Mouse (Mus musculus) liver (tissue): Measurements from ENCODE around the gene Dtymk.
"Not testable (repeated sequence)": the region's sequence is repeated elsewhere in the genome, so short reads cannot be mapped to it uniquely, and the experiment has no call there.

Experiments
- DNase-seq: peaks from one replicate; pipeline ENCODE4 v3.0.0-alpha.2; 2020; ENCODE audit warnings: mixed read lengths

Dtymk gene

GRCm38 (mm10) chr1:93801741-93802238 lies at the start of gene Dtymk:
Dtymk (minus strand) TSS chr1:93801934.
- peak; percentile 95 for DNase-seq

DNA sequence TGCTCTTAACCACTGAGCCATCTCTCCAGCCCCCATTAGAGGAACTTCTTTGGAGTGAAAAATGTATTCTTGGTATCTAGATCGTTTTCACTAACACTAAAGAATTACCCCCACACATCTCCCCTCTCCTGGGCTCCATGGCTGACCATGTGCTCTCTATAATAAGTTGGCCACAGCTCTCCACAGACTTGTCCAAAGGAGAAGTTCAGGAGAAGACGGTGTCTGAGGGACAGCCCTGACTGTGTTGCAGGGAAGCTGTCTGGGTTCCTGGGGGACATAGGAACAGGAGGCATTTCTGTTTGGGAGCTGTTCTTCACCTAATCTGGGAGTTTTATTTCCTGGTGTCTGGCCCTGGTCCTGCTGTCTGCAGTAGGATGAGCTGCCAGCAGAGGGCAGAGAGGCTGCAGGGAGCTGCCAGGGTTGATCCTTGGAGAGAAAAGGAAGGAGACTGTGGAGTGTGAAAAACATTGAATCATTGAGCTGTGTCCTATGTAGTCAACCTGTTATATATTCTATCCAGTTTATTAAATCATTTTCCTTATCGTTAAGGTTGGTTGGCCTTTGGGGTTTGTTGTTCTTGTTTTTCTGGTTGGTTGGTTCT lies 44.1 kb upstream of the Dtymk start:
- not testable (repeated sequence) for DNase-seq

- not testable (repeated sequence) for DNase-seq
These were observed 36.8 kb upstream of the Dtymk start for GRCm38 (mm10) chr1:93838569-93838968.

DNA sequence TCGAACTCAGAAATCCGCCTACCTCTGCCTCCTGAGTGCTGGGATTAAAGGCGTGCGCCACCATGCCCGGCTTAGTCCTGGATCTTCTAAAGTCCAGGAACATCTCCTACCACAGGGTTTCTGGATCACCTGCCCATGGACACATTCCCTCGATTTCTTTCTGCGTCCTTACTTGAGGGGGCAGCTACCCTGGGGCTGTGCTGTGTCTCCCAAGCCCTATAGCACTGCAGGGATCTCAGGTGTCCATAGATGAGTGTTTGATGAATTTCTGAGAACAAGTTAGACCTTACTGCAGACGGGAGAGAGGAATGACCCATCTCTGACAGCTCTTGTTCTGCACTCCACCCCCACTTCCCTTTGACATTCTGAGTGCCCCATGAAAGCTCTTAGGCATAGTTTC lies 35.6 kb upstream of the Dtymk start:
- DNase-seq: no peak

- no peak for DNase-seq
These were observed 34.8 kb upstream of the Dtymk start for GRCm38 (mm10) chr1:93836532-93836913.

DNA sequence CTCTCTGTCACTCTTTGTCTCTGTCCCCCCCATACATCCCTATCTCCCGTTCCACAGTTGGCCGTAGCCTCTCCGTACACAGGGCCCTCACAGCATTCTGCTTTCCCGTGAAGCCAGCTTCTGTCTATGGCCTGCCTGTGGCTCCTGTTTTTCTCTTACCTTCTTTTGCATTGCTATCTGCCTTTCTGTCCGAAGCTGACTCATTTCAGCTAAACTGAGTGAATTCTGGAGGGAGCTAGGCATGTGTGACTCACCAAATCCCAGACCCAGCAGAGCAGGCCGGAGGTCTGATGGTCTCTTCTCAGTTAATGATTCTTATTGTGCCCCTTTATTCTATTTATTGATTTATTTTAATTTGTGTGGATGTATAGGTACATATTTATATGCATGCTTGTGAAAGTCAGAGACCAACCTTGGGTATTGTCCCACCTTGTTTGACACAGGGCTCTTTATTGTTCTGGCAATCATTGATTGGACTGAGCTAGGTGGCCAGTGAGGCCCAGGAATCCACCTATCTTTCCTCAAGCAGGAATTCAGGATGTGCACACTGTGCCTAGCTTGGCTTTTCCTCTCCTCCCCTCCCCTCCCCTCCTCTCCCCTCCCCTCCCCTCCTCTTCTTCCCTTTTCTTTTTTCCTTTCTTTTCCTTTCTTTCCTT lies 34.3 kb upstream of the Dtymk start:
- no peak for DNase-seq

- DNase-seq: no peak
These were observed 33.5 kb upstream of the Dtymk start for GRCm38 (mm10) chr1:93835211-93835610.

- DNase-seq: no peak
These were observed 33.0 kb upstream of the Dtymk start for GRCm38 (mm10) chr1:93834671-93835150.

DNA sequence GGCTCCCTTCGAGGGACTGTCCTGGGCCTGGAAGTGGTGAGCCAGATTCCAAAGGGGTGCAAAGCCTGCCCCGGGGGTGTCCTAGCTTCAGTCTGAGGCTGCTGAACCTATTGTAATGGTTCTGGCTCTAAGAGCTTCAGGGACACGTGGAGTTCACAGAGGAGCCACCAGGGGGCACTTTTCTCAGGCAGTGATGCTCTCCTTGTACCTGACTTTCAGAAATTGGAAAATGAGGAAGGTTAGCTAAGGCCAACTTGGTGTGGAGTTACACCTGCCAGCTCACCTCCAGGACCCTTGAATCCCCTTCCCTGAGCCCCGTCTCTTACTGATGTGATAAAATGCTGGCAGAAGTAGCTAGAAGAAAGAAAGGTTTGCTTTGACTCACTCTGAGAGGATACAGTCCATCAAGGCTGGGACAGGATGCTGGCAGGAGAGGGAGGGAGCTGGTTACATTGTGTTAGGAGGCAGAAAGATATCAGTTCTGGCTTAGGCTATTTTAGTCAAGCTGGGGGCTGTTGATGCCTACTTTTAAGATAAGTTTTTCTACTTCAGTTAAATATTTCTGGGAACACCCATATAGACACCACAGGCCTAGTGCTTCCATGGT lies 31.1 kb upstream of the Dtymk start:
- not testable (repeated sequence) for DNase-seq

- no peak for DNase-seq
These were observed 24.8 kb upstream of the Dtymk start for GRCm38 (mm10) chr1:93826540-93826835.

DNA sequence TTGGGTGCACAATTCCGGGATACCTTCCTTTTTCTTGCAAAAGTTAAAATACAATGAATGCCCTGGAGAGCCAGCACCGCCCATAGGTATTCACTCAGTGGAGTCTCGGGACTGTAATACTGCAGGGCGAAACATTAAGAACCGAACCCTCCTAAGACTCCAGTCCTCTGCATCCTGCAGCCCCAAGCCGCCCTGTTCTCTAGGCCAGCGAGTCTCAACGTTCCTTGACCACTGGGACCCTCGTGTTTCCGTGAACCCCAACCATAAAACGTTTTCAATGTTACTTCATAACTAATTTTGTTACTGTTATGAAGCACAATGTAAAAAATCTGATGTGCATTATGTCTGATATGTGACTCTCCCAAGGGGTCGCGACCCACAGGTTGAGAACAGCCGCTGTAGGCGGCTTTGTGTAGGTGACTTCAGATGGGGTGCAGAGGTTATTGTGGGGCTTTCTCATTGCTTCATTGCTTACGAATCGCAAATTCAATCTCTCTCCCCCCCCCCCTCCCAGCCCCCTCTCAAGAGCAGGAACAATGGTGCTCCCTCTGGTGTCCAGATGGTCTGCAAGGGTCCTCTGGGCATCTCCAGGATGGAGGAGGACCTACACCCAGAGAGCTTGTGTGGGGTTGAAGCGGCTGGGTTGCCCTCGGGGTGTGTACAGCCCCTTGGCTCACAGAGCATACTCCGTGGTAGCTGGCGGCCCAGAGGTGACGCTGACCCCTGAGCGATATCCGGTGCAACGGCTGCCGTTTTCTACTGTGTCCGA lies 24.2 kb upstream of the Dtymk start:
- peak; percentile 17 for DNase-seq

- peak; percentile 96 for DNase-seq
These were observed 23.5 kb upstream of the Dtymk start for GRCm38 (mm10) chr1:93825105-93825674.

DNA sequence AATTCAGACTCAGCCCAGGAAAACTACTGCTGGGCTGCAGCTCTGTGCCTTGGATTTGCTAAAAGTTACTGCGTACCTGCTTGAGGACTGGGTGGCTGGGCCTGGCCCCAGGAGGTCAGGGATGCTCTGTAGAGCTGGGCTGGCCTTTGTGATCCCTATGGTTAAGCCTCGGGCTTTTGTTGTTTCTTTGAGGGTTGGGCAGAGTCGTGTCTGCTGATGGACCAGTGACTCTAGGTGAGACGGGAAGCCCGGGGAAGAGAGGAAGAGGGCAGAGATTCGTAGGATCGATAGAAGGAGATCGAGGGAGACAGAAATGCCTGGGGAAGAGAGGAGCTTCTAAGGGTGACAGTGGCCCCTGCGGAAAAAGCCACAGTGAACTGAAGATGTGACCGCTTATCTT lies 22.9 kb upstream of the Dtymk start, which contains the start of gene D2hgdh:
D2hgdh (plus strand) TSS at position 301 of the 400 bp plus-strand sequence.
- peak; percentile 30 for DNase-seq

GRCm38 (mm10) chr1:93823796-93824495 lies 22.2 kb upstream of the Dtymk start:
- no peak for DNase-seq

DNA sequence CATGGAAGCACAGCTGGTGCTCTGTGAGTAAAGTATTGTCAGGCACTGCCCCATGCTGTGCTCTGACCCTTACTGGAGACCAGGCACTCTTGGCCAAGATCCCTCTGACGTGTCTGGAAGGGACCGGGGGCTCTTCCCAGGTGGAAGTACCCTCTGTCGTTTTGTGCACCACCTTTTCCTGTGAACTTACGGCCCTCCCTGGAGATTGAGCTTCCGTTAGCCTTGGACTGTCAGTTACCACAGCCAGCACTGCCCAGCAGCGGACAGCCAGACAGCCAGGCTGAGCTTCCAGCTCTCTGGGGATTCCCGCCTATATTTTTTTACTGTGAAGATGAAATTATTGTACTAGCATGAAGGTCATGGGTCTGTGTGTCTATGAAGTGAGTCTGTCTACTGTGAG lies 17.0 kb upstream of the Dtymk start:
- no peak for DNase-seq

DNA sequence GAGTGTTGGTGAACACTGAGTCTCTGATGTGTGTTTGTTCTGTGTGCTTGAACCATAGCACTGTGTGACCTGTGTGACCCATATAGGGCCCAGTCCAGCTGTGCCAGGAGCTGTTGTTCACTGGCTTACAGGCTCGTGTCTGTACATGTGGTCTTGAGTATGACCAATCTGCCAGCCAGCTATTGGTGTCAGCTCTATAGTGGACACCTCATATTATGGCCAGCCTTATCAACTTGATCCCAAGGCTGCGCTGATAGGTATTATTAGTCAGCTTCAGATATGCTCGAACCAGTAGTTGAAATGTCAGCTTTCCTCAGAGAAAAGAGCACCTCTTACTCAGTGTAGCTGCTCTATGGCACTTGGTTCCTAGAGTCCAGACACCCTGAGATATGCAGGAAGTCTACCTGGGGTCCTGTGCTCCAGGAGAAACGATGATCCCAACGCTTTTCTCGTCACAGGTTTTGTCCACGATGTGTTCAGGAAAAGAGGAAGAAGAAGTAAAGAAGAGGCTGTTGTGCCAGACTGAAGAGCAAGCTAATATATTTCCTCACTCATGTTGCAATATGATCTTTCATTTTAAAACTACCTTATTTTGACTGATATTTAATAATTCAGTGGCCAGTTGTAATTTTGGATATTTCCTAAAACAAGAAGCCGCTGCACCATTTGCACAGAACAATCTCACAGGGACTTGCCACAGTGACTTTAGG lies 16.2 kb upstream of the Dtymk start:
- DNase-seq: no peak

GRCm38 (mm10) chr1:93811495-93812039 lies 9.8 kb upstream of the Dtymk start:
- DNase-seq: no peak

DNA sequence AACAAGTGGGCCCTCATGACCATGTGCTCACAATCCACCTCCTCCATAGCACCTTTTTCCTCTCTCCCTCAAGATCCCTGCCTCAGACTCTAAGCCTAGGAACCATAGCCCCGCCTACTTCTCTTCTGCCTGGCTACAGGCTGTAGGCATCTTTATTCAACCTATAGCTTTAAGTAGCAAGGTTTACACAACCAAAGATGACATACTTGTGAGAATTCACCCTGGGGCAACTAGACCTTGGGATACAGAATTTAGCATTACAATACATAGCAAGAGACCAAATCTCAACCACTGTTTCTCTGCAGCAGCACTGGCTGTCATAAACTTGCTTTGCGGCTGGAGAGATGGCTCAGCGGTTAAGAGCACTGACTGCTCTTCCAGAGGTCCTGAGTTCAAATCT lies 8.3 kb upstream of the Dtymk start:
- DNase-seq: no peak

DNA sequence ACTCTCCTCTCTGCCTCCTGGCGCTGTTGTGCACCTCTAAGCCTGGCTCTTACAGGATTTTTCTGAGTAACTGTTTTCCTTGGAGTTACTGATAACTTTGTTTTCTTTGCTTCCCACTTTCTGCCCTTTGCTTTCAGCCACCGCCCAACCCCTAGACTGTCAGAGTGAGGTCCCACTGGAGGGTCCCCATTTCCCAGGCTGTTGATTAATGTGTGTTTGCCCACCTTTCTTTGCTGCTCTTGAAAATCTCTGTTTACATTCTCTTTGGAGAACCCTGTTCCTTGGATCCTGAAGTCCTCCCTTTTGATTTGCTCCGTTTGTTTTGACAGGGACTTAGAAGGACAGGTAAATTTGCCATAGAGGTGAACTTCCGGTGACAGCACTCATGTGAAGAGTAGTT lies 7.1 kb upstream of the Dtymk start:
- no peak for DNase-seq

DNA sequence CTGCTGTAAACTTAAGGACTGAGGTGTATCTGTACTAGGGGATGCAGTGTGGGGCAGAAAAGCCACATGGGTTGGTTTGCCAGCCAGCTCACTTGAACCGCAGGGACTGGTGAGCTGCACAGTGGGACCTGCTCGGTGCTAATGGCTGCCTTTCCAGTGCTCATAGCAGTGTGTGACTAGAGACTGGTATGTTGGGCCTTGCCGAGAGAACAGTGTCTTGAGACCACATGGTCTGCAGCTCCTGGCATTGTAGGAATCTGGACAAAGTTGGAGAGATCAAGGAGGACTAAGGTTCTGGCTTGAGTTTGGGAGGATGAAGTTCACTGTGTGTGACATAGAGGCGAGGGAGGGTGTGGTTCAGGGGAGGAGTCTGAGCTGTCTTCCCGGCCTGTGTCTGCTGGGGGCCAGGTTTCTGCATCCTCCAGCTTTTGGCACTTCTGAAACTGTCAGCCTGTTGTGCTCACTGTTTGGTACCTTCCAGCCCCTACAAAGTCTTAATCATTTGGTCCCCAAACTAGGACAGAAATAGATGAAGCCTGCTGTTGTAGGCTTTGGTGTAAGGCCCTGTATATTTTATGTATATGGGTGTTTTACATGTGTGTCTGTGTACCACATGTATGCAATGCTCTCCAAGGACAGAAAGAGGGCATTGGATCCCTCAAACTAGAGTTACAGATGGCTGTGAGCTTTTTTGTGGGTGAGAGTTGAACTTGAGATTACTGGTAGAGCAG lies 3.7 kb upstream of the Dtymk start:
- peak; percentile 74 for DNase-seq

- no peak for DNase-seq
These were observed 3.1 kb upstream of the Dtymk start for GRCm38 (mm10) chr1:93804818-93805217.
